17 mouse cellular contexts compared by ENCODE assay signal in the genomic region with DNA sequence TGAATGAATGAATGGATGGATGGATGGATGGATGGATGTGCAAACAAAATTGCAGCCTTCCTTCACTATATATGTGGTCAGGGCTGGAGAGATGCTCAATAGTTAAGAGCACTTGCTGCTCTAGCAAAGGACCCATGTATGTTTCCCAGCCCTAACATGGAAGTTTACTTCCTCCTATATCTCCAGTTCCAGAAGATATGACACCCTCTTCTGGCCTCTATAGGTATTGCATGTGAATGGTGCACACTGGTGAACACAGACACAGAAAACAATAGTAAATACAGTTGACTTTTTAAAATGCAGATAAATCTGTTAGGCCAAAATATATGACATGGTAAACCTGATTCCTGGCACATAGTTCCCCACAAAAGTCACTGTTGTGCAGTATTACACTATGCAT.
DNase-seq lines count a peak whose midpoint lies in the region; ATAC-seq and TF ChIP-seq lines count a peak whose summit lies in the region.
"Had no signal": no experiment of that assay in that cellular context is flagged by ENCODE, and none has a peak within 500 bp of the region (broad histone marks: within the 10 kb centered on the region; RNA-seq: fewer than 3 reads in every experiment).

No protein-coding gene starts in this region.

- TF ChIP-seq CTCF in heart, adult 2 months (IDR thresholded peaks at IDR 0.05): peak; percentile 60

- H3K36me3 ChIP-seq in heart, adult 2 months (ENCODE audit: control insufficient read depth, insufficient read depth, low read length): peaks cover 6% of the 10 kb centered on the region
- H3K36me3 ChIP-seq in heart, embryonic 10.5 days: no peaks in the 10 kb centered on the region
- H3K36me3 ChIP-seq: embryonic facial prominence, embryonic 10.5 days; hindbrain, embryonic 10.5 days; midbrain, embryonic 12.5 days; neural tube, embryonic 13.5 days had no signal

- no peak for TF ChIP-seq POLR2A in heart, adult 2 months (IDR thresholded peaks at IDR 0.05; ENCODE audit: insufficient read depth, low read depth, low read length)

- H3K9me3 ChIP-seq in heart, embryonic 10.5 days: no peaks in the 10 kb centered on the region
- H3K9me3 ChIP-seq: embryonic facial prominence, embryonic 10.5 days; hindbrain, embryonic 10.5 days; midbrain, embryonic 12.5 days; neural tube, embryonic 13.5 days had no signal

- no peak overlapping the region for H3K9ac ChIP-seq in heart, adult 2 months (ENCODE audit: low read depth, low read length)
- H3K9ac ChIP-seq: midbrain, embryonic 12.5 days; neural tube, embryonic 13.5 days had no signal

- ATAC-seq in erythroblast, adult 5-6 weeks (replicated peaks; ENCODE audit: low FRiP score, poor library complexity, severe bottlenecking): 0 out of 2 replicates have a peak, but pooled peaks have one; percentile 61

- DNase-seq in heart, adult 2 months: no peak
- DNase-seq in heart, postnatal 4 days: no peak
- peak; percentile 15 for DNase-seq in thymus, postnatal 14 days
- no peak for DNase-seq in thymus, postnatal 4 days
- no peak for DNase-seq in natural killer cell, adult 2 months (ENCODE audit: low spot score in 2 of 2)
- no peak for DNase-seq in cerebellum, adult 9-11 months
- DNase-seq in heart, embryonic 10.5 days (ENCODE audit: low spot score): no peak
- DNase-seq: adrenal gland, postnatal 14 days; cerebellum, adult 2 months; gastrocnemius, postnatal 36 days; kidney, adult 9 months; right cerebral cortex, adult 18-20 months had no signal

- H3K79me2 ChIP-seq in heart, adult 2 months (replicated peaks; ENCODE audit: control insufficient read depth, insufficient read depth, low read length): no peaks in the 10 kb centered on the region; the same call in 1 of the 2 replicates

- peaks cover 4% of the 10 kb centered on the region for H3K4me1 ChIP-seq in heart, adult 2 months (ENCODE audit: control insufficient read depth, insufficient read depth, low read length)
- H3K4me1 ChIP-seq in heart, embryonic 10.5 days: 0 out of 2 replicates have a peak, but pooled peaks cover 4% of the 10 kb centered on the region
- H3K4me1 ChIP-seq: midbrain, embryonic 12.5 days had no signal

- intact Hi-C loops in heart, adult 2 months (cut with DNase I): no loop called here

- TF ChIP-seq EP300 in heart, adult 2 months (IDR thresholded peaks at IDR 0.05; ENCODE audit: insufficient read depth, low read depth, low read length): no peak

- no peak overlapping the region for H3K27ac ChIP-seq in heart, adult 2 months
- H3K27ac ChIP-seq in heart, embryonic 10.5 days: no peak overlapping the region
- H3K27ac ChIP-seq: embryonic facial prominence, embryonic 10.5 days; hindbrain, embryonic 10.5 days; midbrain, embryonic 12.5 days; neural tube, embryonic 13.5 days had no signal

- H3K4me3 ChIP-seq in heart, adult 2 months: no peak overlapping the region
- no peak overlapping the region for H3K4me3 ChIP-seq in heart, embryonic 10.5 days
- H3K4me3 ChIP-seq: embryonic facial prominence, embryonic 10.5 days; hindbrain, embryonic 10.5 days; midbrain, embryonic 12.5 days; neural tube, embryonic 13.5 days had no signal

- no peaks in the 10 kb centered on the region for H3K27me3 ChIP-seq in heart, adult 2 months (ENCODE audit: control insufficient read depth, insufficient read depth, low read length)
- H3K27me3 ChIP-seq in heart, embryonic 10.5 days (ENCODE audit: insufficient read depth, poor library complexity, severe bottlenecking): no peaks in the 10 kb centered on the region
- H3K27me3 ChIP-seq: midbrain, embryonic 12.5 days; neural tube, embryonic 13.5 days had no signal
